Mouse (Mus musculus): Measurements from ENCODE around the gene Cbx1.

- TF ChIP-seq CTCF (IDR thresholded peaks at IDR 0.05; ENCODE audit: control insufficient read depth, insufficient read depth, insufficient read length), result no peak
- no peak for TF ChIP-seq CEBPB (IDR thresholded peaks at IDR 0.05; ENCODE audit: low read depth)
- no peak for TF ChIP-seq MAX (IDR thresholded peaks at IDR 0.05)
- TF ChIP-seq MYOG (IDR thresholded peaks at IDR 0.05; ENCODE audit: control insufficient read depth, extremely low read depth, insufficient read length), result no peak
- no peak for TF ChIP-seq USF1 (IDR thresholded peaks at IDR 0.05; ENCODE audit: low read depth)
- no peak for TF ChIP-seq FOSL1 (IDR thresholded peaks at IDR 0.05; ENCODE audit: insufficient read depth, low read length, poor library complexity, severe bottlenecking)
- TF ChIP-seq MYOD1 (IDR thresholded peaks at IDR 0.05; ENCODE audit: control insufficient read depth, insufficient read length, low read depth), result no peak
Measured at GRCm38 (mm10) chr11:96775665-96776064, 13.3 kb upstream of the Cbx1 start.

All from C2C12 (cell line).